Mouse (Mus musculus) CH12.LX (cell line): ENCODE results near the gene Lpar5.

Experiments
- NRF1 ChIP-seq: IDR thresholded peaks from 2 replicates; pipeline ENCODE4 v1.6.1; 2014; ENCODE audit warnings: low read depth, mild to moderate bottlenecking, inconsistent platforms, low read length, improper control_type of control experiment, moderate library complexity
- ZC3H11A ChIP-seq: IDR thresholded peaks from 2 replicates; pipeline ENCODE4 v1.6.1; 2012; ENCODE audit warnings: low read depth, mild to moderate bottlenecking, inconsistent platforms, low read length, improper control_type of control experiment

DNA sequence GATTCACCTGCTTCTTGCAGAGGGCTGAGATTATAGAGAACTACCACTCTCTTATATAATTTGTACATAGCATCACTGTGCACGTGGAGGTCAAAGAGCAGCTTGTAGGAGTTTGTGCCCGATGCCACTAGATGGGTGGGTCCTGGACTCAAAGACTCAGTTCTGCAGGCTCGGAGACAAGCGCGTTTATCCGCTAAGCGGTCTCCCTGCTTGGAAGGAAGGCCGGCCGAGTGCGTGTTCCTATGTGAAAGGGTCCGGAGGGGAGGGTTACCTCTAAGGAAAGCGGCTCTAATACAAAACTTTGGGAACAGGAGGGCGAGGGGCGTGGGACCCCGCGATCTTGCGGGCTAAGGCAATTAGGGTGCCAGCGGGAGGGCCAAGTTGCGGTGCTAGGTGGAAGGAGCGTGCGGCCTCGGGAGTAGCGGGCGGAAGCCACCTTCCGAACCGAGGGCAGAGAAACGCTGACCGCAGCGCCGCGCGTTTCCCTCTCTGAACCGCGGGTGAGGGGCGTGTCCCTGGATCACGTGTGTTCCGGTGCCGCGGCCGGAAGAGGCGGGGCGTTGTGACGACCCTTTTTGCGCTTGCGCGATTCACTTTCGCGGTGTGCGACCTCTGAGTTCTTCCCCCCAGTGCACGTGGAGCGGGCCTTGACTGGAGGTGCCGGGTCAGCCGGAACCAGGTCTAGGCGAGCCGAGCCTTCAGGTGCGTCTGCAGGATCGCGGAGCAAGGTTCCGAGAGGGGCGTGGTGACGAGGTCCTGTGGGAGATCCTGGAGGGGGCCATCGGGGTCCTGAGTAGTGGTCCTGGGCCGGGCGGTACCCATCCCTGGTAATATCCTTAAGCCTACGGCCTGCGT is 63.8 kb downstream of the Lpar5 start, which contains the start of gene Nop2:
- TF ChIP-seq ZC3H11A = no peak
- peak; percentile 83 for TF ChIP-seq NRF1
